Mouse (Mus musculus): ENCODE measurements around the gene Fbxo28. TPM values are rescaled to one million over a fixed set of nuclear protein-coding genes. Genes with fewer than 3 reads are reported as not detected.

Gene Fbxo28
- total RNA-seq, 2 experiments from 2014 or later: 21.2 to 23.8 TPM

GRCm38 (mm10) chr1:182345857-182346256 is 4.4 kb upstream of the Fbxo28 start:
- no peak for ATAC-seq (ENCODE audit: poor library complexity, severe bottlenecking)

GRCm38 (mm10) chr1:182341993-182342392 is 564 bp upstream of the Fbxo28 start:
- ATAC-seq (ENCODE audit: poor library complexity, severe bottlenecking): no peak

- no peak for ATAC-seq (ENCODE audit: poor library complexity, severe bottlenecking)
These were observed 1.1 kb downstream of the Fbxo28 start for GRCm38 (mm10) chr1:182340281-182340680.

GRCm38 (mm10) chr1:182338961-182339565 is 2.4 kb downstream of the Fbxo28 start:
- ATAC-seq (ENCODE audit: poor library complexity, severe bottlenecking): no peak

GRCm38 (mm10) chr1:182333766-182334437 is 7.5 kb downstream of the Fbxo28 start:
- peak; percentile 85 for ATAC-seq (ENCODE audit: poor library complexity, severe bottlenecking)

- ATAC-seq (ENCODE audit: poor library complexity, severe bottlenecking): no peak
These were observed 9.1 kb downstream of the Fbxo28 start for GRCm38 (mm10) chr1:182332090-182333034.

- ATAC-seq (ENCODE audit: poor library complexity, severe bottlenecking): peak; percentile 73
These were observed 15.5 kb downstream of the Fbxo28 start for GRCm38 (mm10) chr1:182325919-182326318.

- no peak for ATAC-seq (ENCODE audit: poor library complexity, severe bottlenecking)
These were observed 16.9 kb downstream of the Fbxo28 start for GRCm38 (mm10) chr1:182324552-182324951.

GRCm38 (mm10) chr1:182323139-182323538 is 18.3 kb downstream of the Fbxo28 start:
- no peak for ATAC-seq (ENCODE audit: poor library complexity, severe bottlenecking)

GRCm38 (mm10) chr1:182314201-182314600 is 27.2 kb downstream of the Fbxo28 start:
- ATAC-seq (ENCODE audit: poor library complexity, severe bottlenecking): no peak

- no peak for ATAC-seq (ENCODE audit: poor library complexity, severe bottlenecking)
These were observed 28.2 kb downstream of the Fbxo28 start for GRCm38 (mm10) chr1:182313181-182313580.

GRCm38 (mm10) chr1:182311376-182311775 is 30.1 kb downstream of the Fbxo28 start:
- ATAC-seq (ENCODE audit: poor library complexity, severe bottlenecking): 0 out of 2 replicates have a peak, but pooled peaks have one; percentile 38

- ATAC-seq (ENCODE audit: poor library complexity, severe bottlenecking): no peak
These were observed 31.1 kb downstream of the Fbxo28 start for GRCm38 (mm10) chr1:182310316-182310715.

GRCm38 (mm10) chr1:182309403-182309802 is 32.0 kb downstream of the Fbxo28 start:
- ATAC-seq (ENCODE audit: poor library complexity, severe bottlenecking): peak; percentile 66

- no peak for ATAC-seq (ENCODE audit: poor library complexity, severe bottlenecking)
These were observed 38.5 kb downstream of the Fbxo28 start for GRCm38 (mm10) chr1:182302916-182303315.

GRCm38 (mm10) chr1:182302176-182302870 is 39.1 kb downstream of the Fbxo28 start:
- no peak for ATAC-seq (ENCODE audit: poor library complexity, severe bottlenecking)

GRCm38 (mm10) chr1:182297821-182298220 is 43.6 kb downstream of the Fbxo28 start:
- ATAC-seq (ENCODE audit: poor library complexity, severe bottlenecking): no peak

GRCm38 (mm10) chr1:182297246-182297645 is 44.2 kb downstream of the Fbxo28 start:
- ATAC-seq (ENCODE audit: poor library complexity, severe bottlenecking): no peak

- ATAC-seq (ENCODE audit: poor library complexity, severe bottlenecking): no peak
These were observed 44.6 kb downstream of the Fbxo28 start for GRCm38 (mm10) chr1:182296816-182297215.

- no peak for ATAC-seq (ENCODE audit: poor library complexity, severe bottlenecking)
These were observed 45.3 kb downstream of the Fbxo28 start for GRCm38 (mm10) chr1:182296141-182296540.

GRCm38 (mm10) chr1:182292291-182292690 is 49.1 kb downstream of the Fbxo28 start:
- ATAC-seq (ENCODE audit: poor library complexity, severe bottlenecking): no peak

All from megakaryocyte, adult 5-6 weeks (primary cell).